Mouse (Mus musculus): ENCODE data around the gene Dchs2. TPM values are rescaled to one million over a fixed set of nuclear protein-coding genes. Genes with fewer than 3 reads are reported as not detected.
"Not testable (repeated sequence)": the region's sequence is repeated elsewhere in the genome, so short reads cannot be mapped to it uniquely, and the experiment has no call there.

Gene Dchs2
- polyA plus RNA-seq, 1 experiment from 2014 or later: 0.28 TPM

GRCm38 (mm10) chr3:83111485-83112261 lies 16.1 kb upstream of the Dchs2 start:
- H3K4me2 ChIP-seq (replicated peaks; ENCODE audit: low read depth, low read length): no peak overlapping the region
- no peaks in the 10 kb centered on the region for H3K9me3 ChIP-seq (ENCODE audit: control insufficient read depth, low read length)
- H3K9ac ChIP-seq (ENCODE audit: low read depth, low read length): no peak overlapping the region
- H3K36me3 ChIP-seq (ENCODE audit: control insufficient read depth, insufficient read depth, low read length): no peaks in the 10 kb centered on the region
- H3K4me3 ChIP-seq (ENCODE audit: low read length): no peak overlapping the region
- no peak for ATAC-seq (ENCODE audit: low FRiP score, low TSS enrichment)
- H3K27ac ChIP-seq (ENCODE audit: low read depth, low read length): no peak overlapping the region
- H3K4me1 ChIP-seq (ENCODE audit: control insufficient read depth, insufficient read depth, low read length): 0 out of 2 replicates have a peak, but pooled peaks cover 10% of the 10 kb centered on the region
- H3K27me3 ChIP-seq (ENCODE audit: control insufficient read depth, insufficient read depth, low read length): no peaks in the 10 kb centered on the region
- WGBS: 49% methylated on average over 7 of the region's 7 CpGs

GRCm38 (mm10) chr3:83112869-83113268 lies 14.9 kb upstream of the Dchs2 start:
- H3K27ac ChIP-seq (ENCODE audit: low read depth, low read length): no peak overlapping the region
- H3K36me3 ChIP-seq (ENCODE audit: control insufficient read depth, insufficient read depth, low read length): no peaks in the 10 kb centered on the region
- no peak for ATAC-seq (ENCODE audit: low FRiP score, low TSS enrichment)
- H3K9me3 ChIP-seq (ENCODE audit: control insufficient read depth, low read length): no peaks in the 10 kb centered on the region
- H3K4me3 ChIP-seq (ENCODE audit: low read length): no peak overlapping the region
- 10% methylated on average over 3 of the region's 3 CpGs for WGBS
- H3K9ac ChIP-seq (ENCODE audit: low read depth, low read length): no peak overlapping the region
- H3K4me1 ChIP-seq (ENCODE audit: control insufficient read depth, insufficient read depth, low read length): 0 out of 2 replicates have a peak, but pooled peaks cover 10% of the 10 kb centered on the region
- H3K4me2 ChIP-seq (replicated peaks; ENCODE audit: low read depth, low read length): no peak overlapping the region
- H3K27me3 ChIP-seq (ENCODE audit: control insufficient read depth, insufficient read depth, low read length): no peaks in the 10 kb centered on the region

GRCm38 (mm10) chr3:83114946-83115345 lies 12.8 kb upstream of the Dchs2 start:
- H3K36me3 ChIP-seq (ENCODE audit: control insufficient read depth, insufficient read depth, low read length): no peaks in the 10 kb centered on the region
- H3K27me3 ChIP-seq (ENCODE audit: control insufficient read depth, insufficient read depth, low read length): no peaks in the 10 kb centered on the region
- no peak overlapping the region for H3K4me2 ChIP-seq (replicated peaks; ENCODE audit: low read depth, low read length)
- H3K27ac ChIP-seq (ENCODE audit: low read depth, low read length): no peak overlapping the region
- no peak for ATAC-seq (ENCODE audit: low FRiP score, low TSS enrichment)
- no peak overlapping the region for H3K4me3 ChIP-seq (ENCODE audit: low read length)
- WGBS: 48% methylated on average over 1 of the region's 1 CpGs
- H3K9ac ChIP-seq (ENCODE audit: low read depth, low read length): no peak overlapping the region
- 0 out of 2 replicates have a peak, but pooled peaks cover 10% of the 10 kb centered on the region for H3K4me1 ChIP-seq (ENCODE audit: control insufficient read depth, insufficient read depth, low read length)
- no peaks in the 10 kb centered on the region for H3K9me3 ChIP-seq (ENCODE audit: control insufficient read depth, low read length)

GRCm38 (mm10) chr3:83117592-83117991 lies 10.2 kb upstream of the Dchs2 start:
- Histone ChIP-seq H3K27me3 (ENCODE audit: control insufficient read depth, insufficient read depth, low read length) (no peaks in the 10 kb centered on the region), H3K9ac (ENCODE audit: low read depth, low read length) (no peak overlapping the region), H3K4me3 (ENCODE audit: low read length) (no peak overlapping the region), H3K4me2 (replicated peaks; ENCODE audit: low read depth, low read length) (no peak overlapping the region), H3K9me3 (ENCODE audit: control insufficient read depth, low read length) (no peaks in the 10 kb centered on the region), H3K27ac (ENCODE audit: low read depth, low read length) (no peak overlapping the region), H3K36me3 (ENCODE audit: control insufficient read depth, insufficient read depth, low read length) (no peaks in the 10 kb centered on the region), H3K4me1 (ENCODE audit: control insufficient read depth, insufficient read depth, low read length) (0 out of 2 replicates have a peak, but pooled peaks cover 6% of the 10 kb centered on the region)
- ATAC-seq (ENCODE audit: low FRiP score, low TSS enrichment): no peak
- 70% methylated on average over 10 of the region's 10 CpGs for WGBS

- H3K36me3 ChIP-seq (ENCODE audit: control insufficient read depth, insufficient read depth, low read length); H3K4me3 ChIP-seq (ENCODE audit: low read length); H3K9ac ChIP-seq (ENCODE audit: low read depth, low read length); H3K27ac ChIP-seq (ENCODE audit: low read depth, low read length); H3K4me2 ChIP-seq (replicated peaks; ENCODE audit: low read depth, low read length); ATAC-seq (ENCODE audit: low FRiP score, low TSS enrichment); H3K9me3 ChIP-seq (ENCODE audit: control insufficient read depth, low read length): not testable (repeated sequence)
- 98% methylated on average over 9 of the region's 9 CpGs for WGBS
- Histone ChIP-seq H3K27me3 (ENCODE audit: control insufficient read depth, insufficient read depth, low read length) (peaks cover 38% of the 10 kb centered on the region), H3K4me1 (ENCODE audit: control insufficient read depth, insufficient read depth, low read length) (peaks cover 12% of the 10 kb centered on the region)
These were observed 3.8 kb upstream of the Dchs2 start for GRCm38 (mm10) chr3:83123945-83124344.

GRCm38 (mm10) chr3:83127088-83127725 lies 541 bp upstream of the Dchs2 start:
- Histone ChIP-seq H3K4me3 (ENCODE audit: low read length) (peak overlapping the region; percentile 57), H3K27ac (ENCODE audit: low read depth, low read length) (no peak overlapping the region), H3K36me3 (ENCODE audit: control insufficient read depth, insufficient read depth, low read length) (no peaks in the 10 kb centered on the region), H3K9me3 (ENCODE audit: control insufficient read depth, low read length) (no peaks in the 10 kb centered on the region), H3K27me3 (ENCODE audit: control insufficient read depth, insufficient read depth, low read length) (peaks cover 59% of the 10 kb centered on the region), H3K4me1 (ENCODE audit: control insufficient read depth, insufficient read depth, low read length) (peaks cover 14% of the 10 kb centered on the region), H3K4me2 (replicated peaks; ENCODE audit: low read depth, low read length) (peak overlapping the region; percentile 95), H3K9ac (ENCODE audit: low read depth, low read length) (peak overlapping the region; percentile 37; the same call in 1 of the 2 replicates)
- 0% methylated on average over 31 of the region's 37 CpGs for WGBS
- peak; percentile 74 for ATAC-seq (ENCODE audit: low FRiP score, low TSS enrichment)

- WGBS: under 1% methylated on average over 43 of the region's 43 CpGs
These were observed 738 bp downstream of the Dchs2 start for GRCm38 (mm10) chr3:83128449-83128922.

GRCm38 (mm10) chr3:83129151-83129550 lies 1.4 kb downstream of the Dchs2 start:
- H3K27me3 ChIP-seq (ENCODE audit: control insufficient read depth, insufficient read depth, low read length): peaks cover 59% of the 10 kb centered on the region
- H3K4me3 ChIP-seq (ENCODE audit: low read length): peak overlapping the region; percentile 57
- H3K27ac ChIP-seq (ENCODE audit: low read depth, low read length): no peak overlapping the region
- no peaks in the 10 kb centered on the region for H3K36me3 ChIP-seq (ENCODE audit: control insufficient read depth, insufficient read depth, low read length)
- WGBS: 2% methylated on average over 20 of the region's 22 CpGs
- ATAC-seq (ENCODE audit: low FRiP score, low TSS enrichment): no peak
- no peak overlapping the region for H3K9ac ChIP-seq (ENCODE audit: low read depth, low read length)
- peak overlapping the region; percentile 95 for H3K4me2 ChIP-seq (replicated peaks; ENCODE audit: low read depth, low read length)
- H3K9me3 ChIP-seq (ENCODE audit: control insufficient read depth, low read length): no peaks in the 10 kb centered on the region
- H3K4me1 ChIP-seq (ENCODE audit: control insufficient read depth, insufficient read depth, low read length): peaks cover 14% of the 10 kb centered on the region

More at GRCm38 (mm10) chr3:83128449-83128922, 738 bp downstream of the Dchs2 start:
- Histone ChIP-seq H3K9me3 (ENCODE audit: control insufficient read depth, low read length) (no peaks in the 10 kb centered on the region), H3K27ac (ENCODE audit: low read depth, low read length) (no peak overlapping the region), H3K27me3 (ENCODE audit: control insufficient read depth, insufficient read depth, low read length) (peaks cover 59% of the 10 kb centered on the region), H3K4me1 (ENCODE audit: control insufficient read depth, insufficient read depth, low read length) (peaks cover 14% of the 10 kb centered on the region), H3K4me3 (ENCODE audit: low read length) (peak overlapping the region; percentile 57), H3K36me3 (ENCODE audit: control insufficient read depth, insufficient read depth, low read length) (no peaks in the 10 kb centered on the region), H3K9ac (ENCODE audit: low read depth, low read length) (0 out of 2 replicates have a peak overlapping the region, but pooled peaks have one; percentile 23), H3K4me2 (replicated peaks; ENCODE audit: low read depth, low read length) (peak overlapping the region; percentile 95)
- peak; percentile 20; the same call in 1 of the 2 replicates for ATAC-seq (ENCODE audit: low FRiP score, low TSS enrichment)

- Histone ChIP-seq H3K9me3 (ENCODE audit: control insufficient read depth, low read length) (no peaks in the 10 kb centered on the region), H3K36me3 (ENCODE audit: control insufficient read depth, insufficient read depth, low read length) (no peaks in the 10 kb centered on the region), H3K4me2 (replicated peaks; ENCODE audit: low read depth, low read length) (no peak overlapping the region), H3K27ac (ENCODE audit: low read depth, low read length) (no peak overlapping the region), H3K9ac (ENCODE audit: low read depth, low read length) (no peak overlapping the region), H3K4me3 (ENCODE audit: low read length) (no peak overlapping the region), H3K4me1 (ENCODE audit: control insufficient read depth, insufficient read depth, low read length) (no peaks in the 10 kb centered on the region), H3K27me3 (ENCODE audit: control insufficient read depth, insufficient read depth, low read length) (no peaks in the 10 kb centered on the region; the same call in 1 of the 2 replicates)
- 44% methylated on average over 7 of the region's 7 CpGs for WGBS
- no peak for ATAC-seq (ENCODE audit: low FRiP score, low TSS enrichment)
These were observed 8.7 kb downstream of the Dchs2 start for GRCm38 (mm10) chr3:83136413-83136812.
